Mouse (Mus musculus): Measurements from ENCODE around the gene Lingo2. TPM values are rescaled to one million over a fixed set of nuclear protein-coding genes. Genes with fewer than 3 reads are reported as not detected.
"Not testable (repeated sequence)": the region's sequence is repeated elsewhere in the genome, so short reads cannot be mapped to it uniquely, and the experiment has no call there.

The Lingo2 gene
- total RNA-seq, 2 experiments from 2014 or later, result not detected

DNA sequence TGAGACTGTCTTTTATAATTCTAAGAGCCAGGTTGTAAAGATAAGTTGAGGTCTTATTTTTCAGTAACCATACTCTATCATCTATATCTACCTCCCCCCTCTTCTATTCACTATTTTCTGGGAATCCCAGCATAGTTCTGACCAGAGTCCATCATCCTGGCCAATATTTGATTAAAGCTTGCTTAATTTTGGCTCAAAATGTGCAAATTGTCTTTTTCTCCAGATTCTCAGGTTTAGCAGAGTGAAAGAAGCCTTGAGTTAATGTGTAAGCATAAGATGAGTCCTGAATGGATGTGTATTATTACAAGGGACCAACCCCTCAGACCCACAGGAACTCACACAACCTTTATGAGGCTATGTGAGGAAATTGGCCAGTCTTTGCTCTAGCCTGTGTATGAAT is 820.2 kb downstream of the Lingo2 start:
- ATAC-seq (ENCODE audit: poor library complexity, severe bottlenecking), result no peak

DNA sequence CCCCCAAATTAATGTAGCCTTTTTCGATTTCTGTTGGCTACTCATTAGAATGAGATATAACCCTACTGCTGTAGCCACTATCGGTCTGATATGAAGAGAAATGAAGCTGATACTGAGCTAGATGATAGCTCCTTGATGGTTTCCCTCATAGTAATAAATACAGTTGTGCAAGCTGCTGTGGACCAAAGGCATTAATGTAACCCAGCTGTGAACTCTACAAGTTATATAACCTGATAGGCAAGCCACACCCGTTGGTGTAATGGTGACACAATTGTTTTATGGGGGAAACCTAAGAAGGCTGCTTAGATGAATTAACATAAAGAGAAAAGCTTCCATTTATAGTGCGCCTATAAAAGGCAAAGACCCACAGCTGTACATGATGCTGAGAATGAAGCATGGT is 856.1 kb downstream of the Lingo2 start:
- no peak for ATAC-seq (ENCODE audit: poor library complexity, severe bottlenecking)

DNA sequence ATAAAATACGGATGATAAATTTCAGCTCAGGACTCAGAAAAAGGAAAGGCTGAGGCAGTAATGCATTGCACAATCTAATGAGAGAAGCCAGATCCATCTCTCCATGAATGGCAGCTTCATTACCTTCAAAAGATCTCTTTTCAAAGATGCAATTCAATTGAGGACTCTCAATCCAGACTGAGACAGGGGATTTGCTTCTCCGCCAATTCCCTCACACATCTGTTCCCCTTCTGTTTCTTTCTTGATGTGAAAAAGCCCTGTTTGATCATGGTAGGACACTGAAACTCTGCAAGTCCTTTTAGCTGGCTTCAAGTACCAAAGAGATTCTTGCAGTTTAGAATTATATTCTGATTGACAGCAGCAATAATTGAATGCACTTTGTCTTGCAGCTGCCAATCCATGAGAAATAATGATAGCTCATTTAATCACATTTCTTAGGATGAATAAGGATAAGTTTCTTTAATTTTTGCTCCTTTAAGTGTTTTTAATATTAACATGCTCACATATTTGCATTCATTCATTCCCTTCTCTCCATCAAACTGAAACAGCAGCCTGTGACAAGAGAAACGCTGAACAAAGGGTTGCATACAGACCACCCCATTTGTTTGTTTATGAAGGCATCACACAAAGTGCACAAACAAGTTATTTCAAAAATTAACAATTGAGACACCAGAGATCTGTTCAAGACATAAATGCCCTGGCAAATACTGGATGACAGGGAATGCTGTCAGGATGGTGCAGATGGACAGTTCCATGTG is 870.3 kb downstream of the Lingo2 start:
- no peak for ATAC-seq (ENCODE audit: poor library complexity, severe bottlenecking)

- no peak for ATAC-seq (ENCODE audit: poor library complexity, severe bottlenecking)
These were observed 872.5 kb downstream of the Lingo2 start for GRCm38 (mm10) chr4:36078910-36079525.

DNA sequence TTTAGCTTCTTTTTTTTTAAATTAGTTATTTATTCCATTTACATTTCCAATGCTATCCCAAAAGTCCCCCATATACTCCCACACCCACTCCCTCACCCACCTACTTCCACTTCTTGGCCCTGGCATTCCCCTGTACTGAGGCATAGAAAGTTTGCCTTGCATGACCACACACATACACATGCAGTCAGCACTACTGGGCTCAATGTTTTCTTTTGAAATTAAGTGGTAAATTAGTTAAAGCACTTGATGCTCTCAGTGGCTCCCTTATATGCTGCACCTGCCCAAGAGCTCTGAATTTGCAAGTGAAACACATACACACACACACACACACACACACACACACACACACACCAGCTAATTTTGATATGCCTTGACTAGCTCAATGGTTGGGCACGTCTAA is 886.8 kb downstream of the Lingo2 start:
- ATAC-seq (ENCODE audit: poor library complexity, severe bottlenecking), result not testable (repeated sequence)

DNA sequence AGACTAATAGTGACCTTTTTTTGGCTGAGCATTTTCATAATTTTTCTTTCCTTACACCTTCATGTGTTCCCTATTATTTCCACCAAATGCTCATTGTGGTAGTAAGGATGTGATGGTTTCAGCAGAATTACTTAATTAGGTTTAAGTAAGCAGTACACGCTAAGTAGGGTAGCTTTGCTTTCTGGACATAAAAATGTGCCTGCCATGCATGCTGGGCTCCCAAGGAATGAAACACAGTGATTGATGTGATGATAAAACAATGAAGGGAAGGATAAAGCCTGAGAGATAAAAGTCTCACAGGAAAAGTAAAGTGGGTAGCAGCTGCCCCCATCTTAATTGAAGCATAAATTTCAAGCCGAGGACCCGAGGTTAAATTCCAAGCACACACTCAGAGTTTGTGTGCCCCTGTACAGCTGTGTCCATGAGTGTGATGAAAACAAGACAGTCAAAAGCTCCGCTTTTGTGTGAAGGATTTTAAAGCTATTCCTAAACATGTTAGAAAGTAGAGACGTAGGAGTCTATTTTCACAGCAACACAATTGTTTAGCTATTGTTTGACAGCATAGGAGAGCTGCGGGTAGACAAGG is 898.7 kb downstream of the Lingo2 start:
- no peak for ATAC-seq (ENCODE audit: poor library complexity, severe bottlenecking)

DNA sequence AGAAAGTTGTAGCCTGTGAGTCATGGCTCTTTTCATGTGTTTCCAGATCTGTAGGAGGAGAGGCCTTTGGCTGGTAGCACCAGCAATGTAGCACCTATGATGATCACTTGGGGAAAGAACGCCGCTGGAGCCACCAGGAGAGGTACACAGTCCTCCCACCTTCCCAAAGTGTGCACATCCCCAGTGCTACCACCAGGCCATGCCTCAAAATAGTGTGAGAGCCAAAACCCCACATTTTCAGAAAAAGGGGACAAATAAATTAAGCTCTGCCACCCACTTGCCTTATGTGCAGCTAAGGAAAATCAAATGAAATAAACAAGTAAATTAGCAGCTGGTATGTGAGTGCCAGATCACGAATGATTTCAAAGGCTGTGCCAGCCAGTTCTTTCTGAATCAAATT is 911.2 kb downstream of the Lingo2 start:
- ATAC-seq (ENCODE audit: poor library complexity, severe bottlenecking), result no peak

DNA sequence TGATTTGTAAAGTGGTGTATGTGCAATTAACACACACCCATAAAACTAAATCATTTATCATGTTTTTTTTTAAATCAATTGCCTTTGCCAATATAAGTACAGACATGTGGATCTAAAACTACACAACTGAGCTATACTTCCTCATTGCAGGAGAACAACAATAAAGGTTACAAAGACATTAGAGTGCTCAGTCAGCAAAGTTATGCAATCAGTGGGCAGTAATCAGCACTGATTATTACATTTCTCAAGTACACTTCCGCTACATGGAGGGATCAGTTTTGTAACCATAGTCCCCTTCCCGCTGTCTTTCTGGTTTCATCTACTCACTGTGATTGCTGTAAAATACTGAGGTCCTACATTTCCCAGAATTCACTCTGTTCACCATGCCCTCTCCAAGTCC is 912.8 kb downstream of the Lingo2 start:
- no peak for ATAC-seq (ENCODE audit: poor library complexity, severe bottlenecking)

- ATAC-seq (ENCODE audit: poor library complexity, severe bottlenecking), result no peak
These were observed 919.5 kb downstream of the Lingo2 start for GRCm38 (mm10) chr4:36032039-36032438.

- ATAC-seq (ENCODE audit: poor library complexity, severe bottlenecking), result peak; percentile 38; the same call in 1 of the 2 replicates
These were observed 937.4 kb downstream of the Lingo2 start for GRCm38 (mm10) chr4:36014181-36014580.

DNA sequence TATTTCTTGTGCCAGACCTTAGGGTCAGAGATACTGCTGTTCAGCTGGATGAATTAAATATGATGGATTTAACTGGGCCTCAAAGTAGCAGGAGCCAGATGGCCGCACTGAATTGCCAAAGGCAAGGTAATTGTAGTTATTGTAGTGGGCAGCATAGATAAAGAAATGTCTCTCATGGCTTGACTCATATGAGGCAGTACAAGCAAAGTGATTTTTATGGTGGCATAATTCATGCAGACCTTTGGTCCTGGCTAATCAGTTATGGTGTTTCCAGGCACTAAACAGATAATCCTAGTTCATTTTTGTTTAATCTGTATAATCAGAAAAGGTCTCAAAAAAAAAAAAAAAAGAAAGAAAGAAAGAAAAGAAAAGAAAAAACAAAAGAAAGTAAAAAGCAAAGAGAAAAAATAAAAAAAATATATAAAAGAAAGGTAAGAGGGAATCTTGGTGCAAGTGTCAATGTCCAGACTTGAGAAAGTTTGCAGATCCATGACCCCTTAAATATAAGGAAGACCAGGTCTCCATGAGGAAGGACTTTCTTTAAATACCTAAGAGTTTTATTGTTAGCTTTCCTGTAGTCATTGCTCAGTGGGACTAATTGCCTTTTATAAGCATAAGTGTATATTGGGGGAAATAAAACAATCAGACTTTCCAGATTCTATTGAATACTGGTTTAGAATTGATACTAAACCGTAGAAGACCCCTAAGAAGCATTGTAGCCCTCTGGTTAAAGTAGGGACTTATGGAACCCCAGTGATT is 959.4 kb downstream of the Lingo2 start:
- ATAC-seq (ENCODE audit: poor library complexity, severe bottlenecking), result no peak

- ATAC-seq (ENCODE audit: poor library complexity, severe bottlenecking), result no peak
These were observed 965.5 kb downstream of the Lingo2 start for GRCm38 (mm10) chr4:35986012-35986411.

DNA sequence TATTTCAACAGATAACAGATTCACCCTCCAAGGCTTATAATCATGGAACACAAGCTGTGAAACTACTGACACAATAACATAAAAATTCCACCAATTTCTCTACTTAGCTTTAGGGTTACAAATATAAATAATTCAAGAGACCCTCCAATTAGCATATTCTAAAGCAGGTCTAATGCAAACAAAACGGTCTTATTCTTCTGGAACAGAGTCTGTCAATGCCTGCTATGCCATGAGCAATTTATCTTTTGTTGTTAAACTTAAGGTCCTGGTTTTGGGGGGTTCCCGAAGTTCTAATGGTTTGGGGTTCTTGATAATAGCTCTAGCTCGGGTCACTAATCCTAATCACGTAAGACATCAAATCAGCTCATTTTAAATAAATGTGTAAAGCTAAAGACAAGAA is 988.0 kb downstream of the Lingo2 start:
- ATAC-seq (ENCODE audit: poor library complexity, severe bottlenecking), result no peak

GRCm38 (mm10) chr4:35951894-35952293 is 999.7 kb downstream of the Lingo2 start:
- ATAC-seq (ENCODE audit: poor library complexity, severe bottlenecking), result no peak

GRCm38 (mm10) chr4:35951251-35951650 is 1000.3 kb downstream of the Lingo2 start:
- ATAC-seq (ENCODE audit: poor library complexity, severe bottlenecking), result no peak

DNA sequence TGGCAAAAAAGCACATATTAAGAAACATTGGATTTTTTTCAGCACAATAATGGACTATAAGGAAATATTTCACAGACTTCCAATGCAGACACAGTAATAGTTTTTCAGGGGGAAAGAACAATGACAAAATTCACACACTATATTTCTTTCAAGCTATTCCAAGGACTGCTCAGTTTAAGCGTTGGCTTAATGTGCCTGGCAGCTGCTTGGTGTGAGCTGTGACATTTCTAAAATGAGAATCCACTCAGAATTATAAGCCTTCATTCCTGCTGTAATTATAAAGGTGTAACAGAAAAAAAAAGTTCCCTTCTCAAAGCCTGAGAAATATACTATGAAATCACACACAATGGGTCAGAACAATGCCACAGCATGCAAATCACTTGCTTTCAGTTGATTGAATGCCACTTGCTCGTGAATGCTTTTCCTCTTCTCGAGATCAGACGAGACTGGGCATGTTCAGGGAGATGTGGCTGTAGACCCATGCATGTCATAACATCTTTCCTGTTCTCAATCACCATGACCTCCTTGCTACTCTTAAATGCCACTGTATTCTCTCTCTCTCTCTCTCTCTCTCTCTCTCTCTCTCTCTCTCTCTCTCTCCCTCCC is 1017.4 kb downstream of the Lingo2 start:
- no peak for ATAC-seq (ENCODE audit: poor library complexity, severe bottlenecking)

GRCm38 (mm10) chr4:35927722-35928121 is 1023.8 kb downstream of the Lingo2 start:
- no peak for ATAC-seq (ENCODE audit: poor library complexity, severe bottlenecking)

DNA sequence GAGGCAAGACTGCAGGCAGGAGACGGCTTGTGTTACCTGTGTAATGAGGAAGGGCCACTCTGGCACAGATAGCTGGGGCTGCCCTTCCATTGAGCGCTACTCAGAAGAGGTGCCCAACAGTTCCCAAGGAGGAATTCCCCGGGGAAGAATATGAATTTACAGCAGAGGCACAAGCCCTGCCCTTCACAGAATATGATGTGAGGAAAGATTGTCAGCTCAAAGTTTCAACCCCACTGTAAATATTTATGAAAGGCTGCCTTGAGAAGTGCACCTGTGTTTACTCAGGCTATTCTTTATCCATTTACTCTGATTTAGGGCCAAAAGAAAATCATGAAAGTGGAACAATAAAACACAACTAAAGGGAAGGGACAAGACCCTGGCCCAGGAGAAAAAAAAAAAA is 1034.1 kb downstream of the Lingo2 start:
- ATAC-seq (ENCODE audit: poor library complexity, severe bottlenecking), result no peak

- ATAC-seq (ENCODE audit: poor library complexity, severe bottlenecking), result no peak
These were observed 1053.6 kb downstream of the Lingo2 start for GRCm38 (mm10) chr4:35897769-35898564.
